Mouse (Mus musculus) embryonic facial prominence, embryonic 14.5 days (tissue): ENCODE measurements around the gene Plekhg2. TPM values are rescaled to one million over a fixed set of nuclear protein-coding genes. Genes with fewer than 3 reads are reported as not detected.

Source experiments
- ATAC-seq: fragments of 200-750 bp; cut with Nextera tagmentation; 2 replicates; pipeline ENCODE4 v1.8.0; 2017; ENCODE audit warnings: low read depth, moderate number of reproducible peaks, moderate TSS enrichment
- DNase-seq: peaks from one replicate; pipeline ENCODE4 v3.0.0-alpha.2; 2015; ENCODE audit warnings: low spot score
- H3K27ac ChIP-seq: fragments of 300-500 bp; sonication (generic); replicated peaks from 2 replicates; pipeline ENCODE4 v1.5.1; 2014; ENCODE audit warnings: low read depth, mild to moderate bottlenecking, low read length, moderate library complexity
- H3K27me3 ChIP-seq: fragments of 300-500 bp; sonication (generic); replicated peaks from 2 replicates; pipeline ENCODE4 v1.6.1; 2014; ENCODE audit warnings: low read length; ENCODE audit not compliant: control insufficient read depth, insufficient read depth
- H3K36me3 ChIP-seq: fragments of 300-500 bp; sonication (generic); 2 replicates; pipeline ENCODE4 v1.6.1; 2014; ENCODE audit warnings: low read length, mixed read lengths; ENCODE audit not compliant: control insufficient read depth, insufficient read depth
- H3K4me1 ChIP-seq: fragments of 300-500 bp; sonication (generic); 2 replicates; pipeline ENCODE4 v1.6.1; 2014; ENCODE audit warnings: antibody characterized with exemption, low read length; ENCODE audit not compliant: control insufficient read depth, insufficient read depth
- H3K4me2 ChIP-seq: fragments of 300-500 bp; sonication (generic); 2 replicates; pipeline ENCODE4 v1.6.1; 2014; ENCODE audit warnings: low read depth, mild to moderate bottlenecking, low read length, moderate library complexity, mixed read lengths
- H3K4me3 ChIP-seq: fragments of 300-500 bp; sonication (generic); 2 replicates; pipeline ENCODE4 v1.5.1; 2014; ENCODE audit warnings: low read depth, mild to moderate bottlenecking, low read length
- H3K9ac ChIP-seq: fragments of 300-500 bp; sonication (generic); 2 replicates; pipeline ENCODE4 v1.6.1; 2014; ENCODE audit warnings: low read depth, mild to moderate bottlenecking, low read length, moderate library complexity, mixed read lengths
- H3K9me3 ChIP-seq: fragments of 300-500 bp; sonication (generic); 2 replicates; pipeline ENCODE4 v1.6.1; 2016; ENCODE audit warnings: low read length; ENCODE audit not compliant: control insufficient read depth
- WGBS: fragments of 180-500 bp; shearing (Covaris S2); extraction: QIAGEN DNeasy Blood & Tissue Kit; methylation state at CpG from one replicate; pipeline ENCODE4 v1.1.7; 2014; 5-methylcytosine and 5-hydroxymethylcytosine counted together
- polyA plus RNA-seq: library from polyadenylated mRNA; unstranded; fragments of >200 nt; fragmentation: Nextera tagmentation; extraction: Ambion mirVana; gene quantifications from 2 replicates; pipeline ENCODE4 v1.2.1, GENCODE M21; 2014

Gene Plekhg2
- polyA plus RNA-seq, 1 experiment from 2014 or later: 41.1 TPM

GRCm38 (mm10) chr7:28375176-28375921 lies 3.0 kb upstream of the Plekhg2 start:
- Histone ChIP-seq H3K4me1 (peaks cover 40% of the 10 kb centered on the region), H3K4me3 (peak overlapping the region; percentile 41), H3K9me3 (no peaks in the 10 kb centered on the region), H3K9ac (peak overlapping the region; percentile 67), H3K36me3 (peaks cover 11% of the 10 kb centered on the region), H3K4me2 (peak overlapping the region; percentile 96), H3K27me3 (no peaks in the 10 kb centered on the region), H3K27ac (peak overlapping the region; percentile 98)
- WGBS: 2% methylated on average over 22 of the region's 36 CpGs
- ATAC-seq: peak; percentile 53
- DNase-seq: peak; percentile 97

GRCm38 (mm10) chr7:28374647-28375046 lies 2.2 kb upstream of the Plekhg2 start:
- H3K27me3 ChIP-seq: no peaks in the 10 kb centered on the region
- 67% methylated on average over 10 of the region's 10 CpGs for WGBS
- peak overlapping the region; percentile 96 for H3K4me2 ChIP-seq
- peaks cover 41% of the 10 kb centered on the region for H3K4me1 ChIP-seq
- H3K36me3 ChIP-seq: peaks cover 18% of the 10 kb centered on the region
- no peak overlapping the region for H3K9ac ChIP-seq
- no peaks in the 10 kb centered on the region for H3K9me3 ChIP-seq
- no peak for ATAC-seq
- H3K27ac ChIP-seq: peak overlapping the region; percentile 98
- peak overlapping the region; percentile 41; the same call in 1 of the 2 replicates for H3K4me3 ChIP-seq
- DNase-seq: no peak

DNA sequence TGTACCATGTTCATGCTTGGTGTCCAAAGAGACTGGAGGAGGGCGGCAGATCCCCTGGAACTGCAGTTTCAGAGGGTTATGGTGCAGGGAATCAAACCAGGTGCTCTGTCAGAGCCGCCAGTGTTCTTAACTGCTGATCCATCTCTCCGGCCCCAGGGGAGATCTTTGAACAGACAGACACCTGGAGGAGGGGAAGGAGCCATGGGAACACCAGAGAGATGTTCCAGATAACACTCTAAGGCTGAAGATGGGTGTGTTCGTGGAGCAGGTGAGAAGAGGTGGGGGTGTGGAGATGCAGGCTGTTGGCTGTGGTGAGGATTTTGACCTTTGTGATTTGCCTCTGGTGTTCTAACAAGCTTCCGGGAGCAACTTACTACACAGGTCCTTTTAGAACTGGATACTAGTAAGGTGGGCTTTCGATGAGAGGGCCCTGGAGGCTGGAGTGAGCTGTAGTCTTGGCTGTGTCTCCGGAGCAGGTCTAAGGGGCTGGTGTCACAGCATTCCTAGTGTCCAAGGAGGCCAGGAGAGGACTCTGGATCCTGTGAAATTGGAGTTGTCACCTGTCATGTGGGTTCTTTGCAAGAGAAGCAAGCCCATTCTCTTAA lies 1.6 kb upstream of the Plekhg2 start:
- peaks cover 24% of the 10 kb centered on the region for H3K36me3 ChIP-seq
- peak overlapping the region; percentile 98 for H3K27ac ChIP-seq
- ATAC-seq (no peak), DNase-seq (no peak)
- no peaks in the 10 kb centered on the region for H3K9me3 ChIP-seq
- no peak overlapping the region for H3K4me3 ChIP-seq
- peaks cover 36% of the 10 kb centered on the region for H3K4me1 ChIP-seq
- H3K9ac ChIP-seq: no peak overlapping the region; the same call in 1 of the 2 replicates
- peak overlapping the region; percentile 94; the same call in 1 of the 2 replicates for H3K4me2 ChIP-seq
- WGBS: 76% methylated on average over 7 of the region's 7 CpGs
- no peaks in the 10 kb centered on the region for H3K27me3 ChIP-seq

DNA sequence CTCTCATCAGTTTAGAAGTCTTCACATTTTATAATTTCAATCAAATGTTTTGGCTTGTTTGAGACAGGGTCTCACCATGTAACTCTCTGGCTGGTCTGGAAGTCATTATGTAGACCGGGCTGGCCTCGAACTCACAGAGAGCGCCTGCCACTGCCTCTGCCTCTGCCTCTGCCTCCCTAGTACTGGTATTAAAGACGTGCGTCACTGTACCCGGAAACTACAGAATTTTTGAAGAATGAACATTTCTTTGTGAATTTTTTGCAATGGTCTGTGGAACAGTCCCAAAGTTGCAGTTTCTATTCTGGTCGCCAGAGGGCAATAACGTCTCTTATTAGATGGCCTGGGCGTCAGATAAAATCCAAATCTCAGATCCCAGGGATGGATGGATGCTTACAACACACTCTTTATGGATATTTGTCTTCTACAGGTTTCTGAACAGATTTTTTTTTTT lies 757 bp upstream of the Plekhg2 start:
- Histone ChIP-seq H3K9ac (peak overlapping the region; percentile 55; the same call in 1 of the 2 replicates), H3K4me2 (peak overlapping the region; percentile 94), H3K27me3 (no peaks in the 10 kb centered on the region), H3K4me3 (peak overlapping the region; percentile 76), H3K4me1 (peaks cover 34% of the 10 kb centered on the region), H3K27ac (peak overlapping the region; percentile 98), H3K9me3 (no peaks in the 10 kb centered on the region), H3K36me3 (peaks cover 32% of the 10 kb centered on the region)
- DNase-seq: peak; percentile 95
- WGBS: under 1% methylated on average over 9 of the region's 9 CpGs
- ATAC-seq: peak; percentile 11

- H3K4me3 ChIP-seq: peak overlapping the region; percentile 76
- H3K36me3 ChIP-seq: peaks cover 39% of the 10 kb centered on the region
- H3K27me3 ChIP-seq: no peaks in the 10 kb centered on the region
- H3K27ac ChIP-seq: peak overlapping the region; percentile 98
- peak overlapping the region; percentile 94 for H3K4me2 ChIP-seq
- ATAC-seq (no peak), DNase-seq (peak; percentile 78)
- no peaks in the 10 kb centered on the region for H3K9me3 ChIP-seq
- WGBS: under 1% methylated on average over 23 of the region's 43 CpGs
- H3K4me1 ChIP-seq: peaks cover 20% of the 10 kb centered on the region
- H3K9ac ChIP-seq: peak overlapping the region; percentile 85
Observed at GRCm38 (mm10) chr7:28371514-28371989, 847 bp downstream of the Plekhg2 start.

DNA sequence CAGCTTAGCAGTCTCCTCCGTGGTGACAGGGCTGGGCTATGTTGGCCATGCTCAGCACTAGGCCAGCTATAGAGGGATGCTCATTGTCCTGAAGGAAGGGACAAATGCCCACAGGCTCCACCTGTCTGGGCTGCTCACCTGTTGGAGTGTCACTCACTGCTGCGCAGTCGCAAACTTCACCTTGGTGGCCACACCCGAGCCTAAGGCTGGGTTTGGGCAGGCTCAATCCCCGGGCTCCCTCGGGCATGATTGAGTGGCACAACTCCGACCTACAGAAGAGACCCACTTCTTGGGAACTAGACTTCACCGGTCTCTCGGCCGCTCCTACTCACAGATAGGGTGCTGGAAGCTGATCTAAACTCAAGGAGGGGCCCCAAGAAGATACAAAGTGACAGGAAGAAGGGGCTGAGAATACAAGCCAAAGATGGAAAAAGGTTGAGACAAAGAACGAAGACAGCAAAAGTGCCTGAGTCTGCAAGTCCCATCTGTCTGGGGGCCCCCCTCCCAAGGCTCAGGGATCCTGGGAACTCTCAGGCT lies 1.4 kb downstream of the Plekhg2 start:
- Histone ChIP-seq H3K9me3 (no peaks in the 10 kb centered on the region), H3K27ac (peak overlapping the region; percentile 98), H3K27me3 (no peaks in the 10 kb centered on the region), H3K36me3 (peaks cover 44% of the 10 kb centered on the region), H3K4me1 (peaks cover 15% of the 10 kb centered on the region), H3K4me2 (peak overlapping the region; percentile 94), H3K4me3 (peak overlapping the region; percentile 76), H3K9ac (peak overlapping the region; percentile 85)
- no peak for ATAC-seq
- WGBS: 3% methylated on average over 11 of the region's 11 CpGs
- peak; percentile 36 for DNase-seq

DNA sequence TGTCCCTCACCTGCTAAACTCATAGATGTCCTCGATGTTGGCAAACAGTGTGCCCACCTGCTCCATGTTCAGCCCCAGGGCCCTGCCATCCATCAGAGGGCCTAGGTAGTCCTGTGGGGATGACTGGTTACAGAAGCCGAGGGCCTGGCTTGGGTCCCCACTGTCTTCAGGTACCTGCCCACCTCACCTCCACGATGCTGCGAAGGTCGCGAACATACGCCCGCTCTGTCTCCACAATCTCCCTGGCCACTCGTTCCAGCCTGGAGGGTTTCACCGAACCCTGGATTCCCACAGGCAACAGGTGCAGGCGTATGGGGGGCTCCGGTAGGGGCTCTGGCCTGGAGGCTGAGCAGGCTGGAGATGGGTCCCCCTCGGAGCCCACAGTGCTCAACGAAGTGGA lies 2.3 kb downstream of the Plekhg2 start:
- 87% methylated on average over 14 of the region's 14 CpGs for WGBS
- peaks cover 54% of the 10 kb centered on the region for H3K36me3 ChIP-seq
- peaks cover 14% of the 10 kb centered on the region for H3K4me1 ChIP-seq
- DNase-seq: no peak
- no peak overlapping the region for H3K27ac ChIP-seq
- ATAC-seq: no peak
- H3K4me2 ChIP-seq: peak overlapping the region; percentile 94
- peak overlapping the region; percentile 85 for H3K9ac ChIP-seq
- peak overlapping the region; percentile 76 for H3K4me3 ChIP-seq
- H3K9me3 ChIP-seq: no peaks in the 10 kb centered on the region
- H3K27me3 ChIP-seq: no peaks in the 10 kb centered on the region

GRCm38 (mm10) chr7:28368276-28368920 lies 4.0 kb downstream of the Plekhg2 start:
- no peak for ATAC-seq
- 88% methylated on average over 16 of the region's 16 CpGs for WGBS
- H3K27me3 ChIP-seq: no peaks in the 10 kb centered on the region
- no peaks in the 10 kb centered on the region for H3K9me3 ChIP-seq
- peaks cover 71% of the 10 kb centered on the region for H3K36me3 ChIP-seq
- H3K27ac ChIP-seq: no peak overlapping the region
- no peak for DNase-seq
- 0 out of 2 replicates have a peak overlapping the region, but pooled peaks have one; percentile 19 for H3K9ac ChIP-seq
- no peak overlapping the region for H3K4me2 ChIP-seq
- no peak overlapping the region for H3K4me3 ChIP-seq
- H3K4me1 ChIP-seq: peaks cover 14% of the 10 kb centered on the region
